Mouse (Mus musculus) adrenal gland, postnatal 14 days (tissue): ENCODE results near the gene Krt72. TPM values are rescaled to one million over a fixed set of nuclear protein-coding genes. Genes with fewer than 3 reads are reported as not detected.

Experiments used
- DNase-seq: peaks from one replicate; pipeline ENCODE4 v3.0.0; 2021; ENCODE audit warnings: mixed read lengths
- long read RNA-seq, 2 experiments: library from polyadenylated mRNA; stranded (forward); transcript quantifications; one replicate each; pipeline ENCODE4 v2.0.0; 2021
- total RNA-seq: library from RNA; stranded (reverse); gene quantifications from 2 replicates; pipeline ENCODE4 v1.2.3, GENCODE M21; 2021

The Krt72 gene
- not detected in 2 replicates for total RNA-seq
- long read RNA-seq, experiment 1, result 0 reads
- long read RNA-seq, experiment 2, result 0 reads

DNA sequence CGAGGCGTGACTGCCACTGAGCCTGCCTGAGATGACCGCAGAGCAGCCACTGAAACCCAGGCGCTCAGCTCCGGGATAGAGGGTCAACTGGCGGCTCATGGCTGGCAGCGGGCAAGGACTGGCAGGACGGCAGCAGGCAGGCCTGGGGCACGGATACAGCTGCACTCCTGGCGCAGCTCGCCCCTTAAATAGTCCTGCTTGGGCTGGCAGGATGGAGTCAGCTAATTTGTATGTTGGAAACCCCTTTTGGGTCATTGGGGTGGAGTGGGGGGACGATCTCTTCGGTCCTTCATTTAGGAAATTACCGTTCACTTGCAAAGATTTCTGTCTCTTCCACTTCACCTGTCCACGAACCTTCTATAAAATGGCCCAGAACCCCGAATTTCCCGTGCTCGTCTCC is at the start of gene Krt72:
Gene Krt72, minus strand, starts transcription at position 101 of the 400 bp plus-strand sequence.
- DNase-seq, result no peak

DNA sequence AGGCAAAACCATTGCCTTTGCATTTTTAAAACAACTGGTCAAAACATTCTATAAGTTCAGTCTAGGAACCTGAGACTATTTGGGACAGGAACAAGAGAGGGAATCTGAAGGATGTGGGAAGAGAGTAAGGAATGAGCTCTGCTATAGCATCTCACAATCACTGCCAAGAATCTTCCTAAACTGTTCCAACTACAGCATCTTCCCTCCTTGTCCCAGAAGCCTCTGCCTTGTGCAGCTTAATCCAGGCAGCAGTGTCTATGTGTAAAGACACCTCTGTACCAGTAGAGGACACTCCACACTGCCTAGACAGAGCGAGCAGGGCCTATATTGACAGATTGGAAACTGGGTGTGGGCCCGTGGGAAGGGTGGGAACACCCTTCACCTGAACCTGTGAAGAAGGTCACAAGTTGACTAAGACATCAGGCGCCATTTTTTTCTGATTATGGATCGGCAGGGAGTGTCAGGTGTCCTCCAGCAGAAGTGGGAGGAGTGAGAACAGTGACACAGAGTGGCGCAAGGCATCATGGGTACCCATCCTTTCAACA is 48.6 kb upstream of the Krt72 start:
- no peak for DNase-seq

DNA sequence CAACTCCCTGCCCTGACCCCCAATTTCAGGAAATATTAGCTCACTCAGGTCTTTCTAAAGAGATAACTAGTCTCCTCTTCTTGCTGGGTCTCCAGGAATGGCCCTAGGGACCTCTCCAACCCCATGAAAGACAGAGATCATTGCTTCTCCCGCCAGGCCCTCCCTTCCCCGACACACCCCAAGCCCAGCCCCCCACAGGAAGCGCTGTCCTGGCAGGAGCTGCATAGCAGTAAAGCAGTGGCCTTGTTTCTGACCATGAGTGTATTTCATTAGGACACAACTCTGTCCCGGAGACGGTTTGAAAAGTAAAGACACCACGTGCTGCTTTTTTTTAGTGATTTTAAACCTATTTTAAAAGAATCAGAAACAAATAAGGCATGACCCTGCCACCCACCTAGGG is 46.9 kb upstream of the Krt72 start:
- peak; percentile 77 for DNase-seq

DNA sequence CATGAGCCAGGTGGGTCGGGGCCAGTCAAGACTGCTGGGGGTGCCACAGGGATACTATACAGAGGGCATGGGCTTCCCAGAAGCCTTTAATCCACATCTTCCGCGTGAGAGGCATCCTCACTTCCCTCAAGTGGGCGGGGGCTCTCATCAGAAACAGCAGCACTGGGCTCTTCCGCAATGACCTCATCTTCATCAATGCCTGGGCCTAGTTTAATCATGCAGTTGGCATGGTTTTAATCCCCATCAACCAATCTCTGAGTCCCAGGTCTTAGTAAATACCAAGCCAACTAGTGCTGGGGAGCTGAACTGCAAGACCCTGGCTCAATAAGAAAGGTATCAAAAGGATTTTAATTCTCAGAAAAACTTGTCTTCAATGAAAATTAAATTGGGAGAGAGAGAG is 43.2 kb upstream of the Krt72 start:
- no peak for DNase-seq

DNA sequence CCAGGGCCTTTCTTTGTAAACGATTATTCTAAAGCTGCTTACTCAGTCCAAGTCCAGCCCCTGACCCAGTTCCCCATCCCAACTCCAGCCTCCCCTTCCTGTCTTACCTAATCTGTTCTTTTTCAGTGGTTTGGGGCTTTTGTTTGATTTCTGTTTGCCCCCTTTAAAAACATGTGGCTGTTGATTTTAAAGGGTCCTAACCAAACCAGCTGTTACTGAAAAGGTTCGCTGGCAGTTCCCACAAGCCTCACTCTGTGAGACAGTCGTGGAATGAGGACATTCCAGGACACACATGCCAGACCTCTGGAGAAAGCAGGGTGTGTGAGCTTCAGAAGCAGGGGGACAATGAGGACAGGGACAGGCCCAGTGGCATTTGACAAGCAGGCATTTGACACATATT is 35.5 kb upstream of the Krt72 start:
- no peak for DNase-seq

DNA sequence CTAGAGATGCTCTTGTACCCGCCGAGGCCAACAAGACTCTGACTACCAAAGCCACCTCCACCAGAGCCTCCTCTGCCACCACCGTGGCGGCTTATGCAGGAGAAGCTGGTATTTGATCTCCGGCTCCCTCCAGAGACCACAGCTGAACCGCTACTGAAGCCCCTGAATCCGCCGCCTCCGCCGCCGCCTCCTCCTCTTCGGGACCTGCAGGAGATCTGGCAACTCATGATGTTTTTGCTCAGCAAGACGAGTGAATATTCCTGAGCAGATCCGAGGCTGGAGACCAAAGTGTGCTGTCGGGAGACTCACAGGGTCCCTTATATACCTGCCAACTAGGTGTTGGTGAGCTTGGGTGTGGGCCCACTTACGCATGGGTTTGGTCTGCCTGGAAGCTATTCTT is 31.6 kb upstream of the Krt72 start, which contains the start of gene Krt2:
Gene Krt2, minus strand, starts transcription at position 295 of the 400 bp plus-strand sequence.
- DNase-seq, result no peak

DNA sequence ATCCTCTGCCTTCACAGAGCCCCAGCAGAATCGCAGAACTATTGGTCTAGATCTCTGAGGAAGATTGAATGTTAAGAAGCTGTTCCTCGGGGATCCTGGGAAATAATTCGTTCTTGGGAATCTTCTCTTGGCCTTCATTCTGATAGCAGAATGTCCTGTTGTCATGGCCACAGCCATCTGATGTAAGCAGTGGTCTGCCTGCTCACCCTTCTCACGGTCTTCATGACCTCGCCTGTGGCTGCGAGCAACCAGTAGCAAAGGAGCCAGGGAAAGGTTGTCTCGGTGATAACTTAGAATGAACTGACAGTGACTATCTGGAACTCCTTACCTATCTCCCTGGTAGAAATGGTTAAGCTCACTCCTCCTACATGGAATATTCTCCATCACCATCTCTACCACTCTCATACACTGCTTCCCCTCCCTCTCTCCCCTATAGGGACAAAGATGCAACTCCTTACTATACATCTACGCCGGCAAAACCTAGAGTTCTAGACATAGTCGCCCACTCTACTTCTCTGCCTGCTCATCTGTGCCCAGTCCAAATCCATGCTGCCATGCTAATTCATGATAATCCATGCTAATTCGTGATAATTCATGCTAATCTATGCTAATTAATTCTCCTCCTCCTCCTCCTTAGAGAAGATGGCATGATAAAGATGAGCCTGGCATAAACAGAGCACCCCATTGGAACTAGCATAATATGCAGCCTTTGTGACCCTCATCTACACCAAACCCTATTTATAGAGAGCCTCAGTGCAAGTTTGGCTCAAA is 17.0 kb upstream of the Krt72 start:
- DNase-seq, result no peak

DNA sequence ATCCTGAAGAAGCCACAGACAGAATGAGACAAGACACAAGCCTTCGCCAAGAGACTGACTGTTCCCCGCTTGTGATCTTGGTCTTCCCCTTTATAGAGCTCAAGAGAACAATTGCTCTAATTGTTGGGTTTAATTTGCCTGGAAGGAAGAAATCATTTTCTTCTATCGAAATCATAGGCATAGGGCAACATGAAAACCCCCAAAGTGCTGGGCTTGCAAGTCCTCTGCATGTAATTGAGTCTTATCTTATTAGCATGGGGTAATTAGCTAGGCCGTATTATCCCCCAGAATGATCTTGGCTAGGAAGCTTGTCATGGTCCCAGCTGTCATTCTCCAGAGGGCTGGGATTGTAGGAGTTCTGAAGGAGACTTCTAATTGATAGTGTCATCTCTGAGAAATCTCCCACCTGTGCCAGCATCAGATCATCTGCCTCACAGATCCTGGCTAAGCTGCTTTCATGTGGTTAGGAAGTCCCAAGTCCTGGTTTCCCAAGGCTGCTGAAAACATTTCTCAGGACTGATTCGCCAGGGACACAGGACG is 16.1 kb upstream of the Krt72 start, which contains the start of gene Krt73:
Gene Krt73, minus strand, starts transcription at position 51 of the 540 bp plus-strand sequence.
- no peak for DNase-seq

DNA sequence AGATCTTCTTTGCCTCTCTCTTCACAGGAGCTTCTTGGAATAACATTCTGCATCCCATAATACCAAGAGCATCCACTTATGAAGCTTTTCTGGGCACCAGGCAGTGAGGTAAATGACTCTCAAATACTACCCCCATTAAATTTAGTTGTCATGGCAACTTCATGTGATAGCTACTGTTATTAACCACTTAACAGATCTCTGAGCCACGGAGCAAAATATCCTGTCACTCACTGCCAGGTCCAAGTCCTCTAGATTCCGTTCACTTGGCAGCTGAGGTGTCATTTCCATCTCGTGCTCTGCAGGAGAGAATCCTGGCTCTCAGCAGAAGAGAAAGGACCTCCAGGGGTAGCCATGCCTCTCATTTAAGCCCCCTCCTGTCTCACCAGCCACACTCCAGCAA is 4.6 kb upstream of the Krt72 start:
- no peak for DNase-seq

DNA sequence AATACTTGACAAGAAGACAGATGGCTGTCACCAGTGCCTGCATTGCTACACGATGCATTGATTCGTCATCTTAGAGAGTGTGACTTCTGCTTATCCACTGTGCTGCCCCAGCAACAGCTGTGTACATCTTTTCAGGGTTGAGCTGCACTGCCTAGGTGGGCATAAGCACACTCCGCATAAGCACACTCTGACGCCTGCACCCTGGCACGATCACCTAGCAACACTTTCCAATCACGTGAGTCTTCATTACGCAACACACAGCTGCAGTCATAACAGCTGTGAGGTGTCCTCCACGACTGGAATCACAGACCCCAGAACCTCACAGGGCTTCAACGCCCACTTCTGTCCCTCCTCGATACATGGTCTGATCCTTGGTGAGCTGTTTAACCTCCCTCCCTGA is 12.8 kb downstream of the Krt72 start:
- DNase-seq, result no peak

DNA sequence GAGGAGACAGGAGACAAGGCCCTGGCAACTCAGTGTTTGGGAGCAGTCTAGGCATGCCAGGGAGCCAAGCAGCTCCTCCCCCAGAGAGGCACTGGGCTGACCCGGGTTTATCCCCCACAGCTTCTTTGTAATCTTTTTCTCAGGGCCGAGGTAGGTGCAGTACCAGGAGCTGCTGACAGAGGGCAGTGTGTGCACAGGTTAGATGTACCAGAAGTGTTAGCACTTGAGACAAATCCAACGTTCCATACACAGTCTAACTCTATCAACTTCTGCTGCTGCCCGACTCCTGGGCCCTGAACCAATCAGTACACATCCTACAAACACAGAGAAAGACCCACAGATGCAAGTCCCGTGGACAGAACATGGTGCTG is 13.6 kb downstream of the Krt72 start:
- peak; percentile 88 for DNase-seq

DNA sequence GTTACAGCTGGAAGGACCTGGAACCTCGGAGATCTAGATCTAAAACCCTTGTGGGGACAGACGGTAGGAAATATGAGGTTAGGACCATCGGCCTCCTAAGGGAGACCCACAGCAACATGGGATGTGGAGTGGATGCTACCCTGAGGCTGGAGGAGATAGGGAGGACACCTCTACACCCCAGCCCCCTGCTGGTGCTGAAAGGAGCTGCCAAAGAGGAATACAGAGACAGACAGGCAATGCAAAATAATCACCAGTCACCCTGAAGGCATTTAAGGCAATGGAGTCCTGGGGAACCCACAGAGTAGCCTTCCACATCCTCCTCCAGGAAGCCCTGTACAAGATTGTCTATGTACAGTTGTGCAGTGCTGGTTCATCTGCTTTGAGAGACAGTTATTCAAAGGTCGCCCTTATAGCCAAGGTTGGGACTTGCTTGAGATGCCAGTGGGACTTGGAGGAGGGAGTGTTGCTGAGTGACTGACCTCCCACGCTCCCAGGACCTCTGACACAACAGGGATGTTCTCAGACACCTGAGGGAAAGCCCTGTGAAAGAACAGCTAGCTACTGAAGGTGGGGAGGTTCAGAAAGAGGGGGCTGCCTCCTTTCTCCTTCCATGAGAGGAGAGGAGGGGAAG is 14.1 kb downstream of the Krt72 start:
- DNase-seq, result peak; percentile 48

DNA sequence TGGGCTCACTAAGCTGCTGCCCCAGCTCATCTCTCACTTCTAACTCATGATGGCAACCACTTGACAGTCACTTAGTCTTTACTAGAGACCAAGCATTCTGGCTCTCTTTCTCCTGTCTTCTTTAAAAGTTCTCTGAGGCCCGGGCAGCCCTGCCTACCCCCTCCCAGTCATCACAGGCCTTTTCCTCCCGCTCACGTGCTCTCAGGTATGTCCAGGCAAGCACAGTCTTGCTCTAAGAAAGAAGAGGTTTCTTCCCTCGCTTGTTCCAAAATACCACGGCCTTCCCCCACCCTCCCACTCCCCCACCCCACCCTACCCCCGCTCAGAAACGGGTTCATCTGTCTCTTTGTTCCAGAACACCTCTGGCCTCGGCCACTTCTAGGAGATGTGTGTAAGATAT is 16.0 kb downstream of the Krt72 start:
- DNase-seq, result no peak

DNA sequence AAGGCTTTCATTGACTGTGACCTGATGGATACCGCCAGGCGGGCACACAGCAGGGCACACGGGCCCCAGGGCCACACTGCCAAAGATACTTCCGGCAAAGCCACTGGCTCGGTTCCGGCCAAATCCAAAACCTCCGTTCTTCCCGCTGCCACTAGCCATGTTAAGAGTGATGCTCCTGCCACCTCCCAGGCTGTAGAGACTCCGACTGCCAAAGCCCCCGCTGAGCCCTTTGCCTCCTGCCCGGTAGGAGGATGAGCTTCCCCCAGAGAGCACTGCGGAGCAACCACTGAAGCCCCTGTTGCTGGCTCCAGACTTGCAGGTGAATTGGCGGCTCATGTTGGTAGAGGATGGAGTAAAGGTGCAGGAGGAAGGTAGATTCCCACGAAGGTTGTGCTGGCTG is 43.5 kb downstream of the Krt72 start, which contains the start of gene Krt71:
Gene Krt71, minus strand, starts transcription at position 399 of the 400 bp plus-strand sequence.
- DNase-seq, result no peak

DNA sequence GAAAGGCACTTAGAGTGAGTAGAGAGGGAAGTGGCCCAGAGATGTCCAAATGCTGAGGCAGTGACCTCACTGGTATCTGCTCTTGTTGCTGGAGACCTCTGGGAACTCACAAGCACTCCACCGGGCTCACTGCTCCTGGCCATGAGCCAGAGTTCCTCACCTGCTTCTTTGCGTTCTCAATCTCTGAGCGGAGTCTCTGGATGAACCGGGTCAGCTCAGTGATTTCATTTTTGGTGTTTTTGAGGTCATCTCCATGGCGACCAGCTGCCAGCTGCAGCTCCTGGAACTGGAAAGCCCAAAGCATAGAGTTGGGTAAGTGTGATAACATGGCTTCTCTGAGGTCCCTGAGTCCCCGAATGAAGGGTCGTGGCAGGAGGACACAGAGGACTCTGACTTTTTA is 48.5 kb downstream of the Krt72 start:
- DNase-seq, result no peak

DNA sequence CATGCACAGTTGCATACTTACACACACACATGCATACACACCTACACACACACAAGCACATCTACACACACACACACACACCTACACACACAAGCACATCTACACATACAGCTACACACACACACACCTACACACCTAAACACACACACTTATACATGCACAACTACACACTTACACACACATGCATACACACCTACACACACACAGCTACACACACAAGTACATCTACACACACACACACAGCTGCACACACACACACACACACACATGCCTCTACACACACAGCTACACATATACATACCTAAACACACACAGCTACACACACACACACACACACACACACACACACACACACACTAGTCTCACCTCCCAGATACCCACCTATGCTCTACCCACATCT is 55.6 kb downstream of the Krt72 start:
- no peak for DNase-seq

Other genes starting within 250 kb of the Krt72 start
- not detected in 2 replicates for gene Krt82, start 235.8 kb downstream of the Krt72 start, total RNA-seq
- gene Krt90, start 223.5 kb downstream of the Krt72 start, total RNA-seq, result not detected in 2 replicates
- not detected in 2 replicates for gene Krt75, start 212.6 kb downstream of the Krt72 start, total RNA-seq
- gene Gm5414, start 158.3 kb downstream of the Krt72 start, total RNA-seq, result not detected in 2 replicates
- gene Gm5478, start 139.1 kb downstream of the Krt72 start, total RNA-seq, result not detected in 2 replicates
- not detected in 2 replicates for gene Krt6b, start 106.2 kb downstream of the Krt72 start, total RNA-seq
- gene Krt6a, start 92.2 kb downstream of the Krt72 start, total RNA-seq, result not detected in 2 replicates
- not detected in 2 replicates for gene Krt5, start 73.6 kb downstream of the Krt72 start, total RNA-seq
- not detected in 2 replicates for gene Krt71, start 43.4 kb downstream of the Krt72 start, total RNA-seq
- gene Krt73, start 15.9 kb upstream of the Krt72 start, total RNA-seq, result not detected in 2 replicates
- gene Krt2, start 31.7 kb upstream of the Krt72 start, total RNA-seq, result not detected in 2 replicates
- 0.23 and 0.44 TPM in 2 replicates for gene Krt1, start 64.3 kb upstream of the Krt72 start, total RNA-seq
- gene Krt77, start 83.2 kb upstream of the Krt72 start, total RNA-seq, result not detected in 2 replicates
- not detected in 2 replicates for gene Krt76, start 106.5 kb upstream of the Krt72 start, total RNA-seq
- 0.15 TPM in 1 of 2 replicates, not detected in the other for gene Krt4, start 138.3 kb upstream of the Krt72 start, total RNA-seq
- gene Krt79, start 153.9 kb upstream of the Krt72 start, total RNA-seq, result 3.7 and 3.9 TPM in 2 replicates
- gene Krt78, start 167.8 kb upstream of the Krt72 start, total RNA-seq, result not detected in 2 replicates
- gene Krt8, start 218.0 kb upstream of the Krt72 start, total RNA-seq, result 1.5 and 14.6 TPM in 2 replicates
- 2.4 and 11.6 TPM in 2 replicates for gene Krt18, start 241.7 kb upstream of the Krt72 start, total RNA-seq